Mouse (Mus musculus) kidney, postnatal 25 days (tissue): Measurements from ENCODE around the gene Homer3.

Experiments used
- DNase-seq, 2 experiments: peaks; one replicate each; pipeline ENCODE4 v3.0.0; 2021; ENCODE audit warnings: mixed read lengths in 2 of 2

Gene Homer3

DNA sequence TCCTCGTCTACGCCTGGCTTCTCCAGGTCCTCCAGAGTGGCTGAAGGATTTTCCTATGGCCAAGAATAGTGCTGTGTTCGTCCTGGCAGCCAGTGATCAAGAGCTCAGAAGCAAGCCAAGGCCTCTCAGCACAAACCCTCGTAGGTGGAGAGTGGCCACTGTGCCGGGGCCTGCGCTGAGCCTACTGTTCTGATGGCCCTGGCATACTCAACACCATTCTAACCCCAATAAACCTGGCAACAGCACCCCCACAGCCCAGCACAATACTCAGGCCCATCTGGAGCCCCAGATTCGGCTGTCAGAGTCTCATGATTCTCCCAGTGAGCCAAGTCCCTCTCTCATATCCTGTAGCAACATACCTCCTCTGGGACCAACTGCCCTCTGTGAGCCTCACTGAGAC lies 58.0 kb downstream of the Homer3 start:
- no peak for DNase-seq

DNA sequence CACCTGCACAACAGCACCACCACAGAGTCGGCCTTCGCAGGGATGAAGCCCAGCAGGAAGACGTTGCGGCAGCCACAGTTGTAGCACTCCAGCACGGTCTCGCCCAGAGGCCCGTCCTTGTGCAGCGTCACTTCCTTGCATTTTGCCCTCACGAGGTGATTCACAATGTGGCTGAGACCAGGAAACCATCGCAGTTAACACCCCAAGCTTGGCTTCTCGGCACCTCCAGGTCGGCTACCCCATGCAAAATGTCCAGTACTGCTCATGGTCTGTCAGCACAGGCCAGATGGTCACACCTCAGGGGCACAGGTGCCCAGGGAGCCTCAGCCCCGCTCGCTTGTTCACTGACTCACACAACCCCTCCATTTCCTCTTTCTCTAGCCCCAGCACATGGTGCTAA lies 59.4 kb downstream of the Homer3 start:
- DNase-seq, result no peak

DNA sequence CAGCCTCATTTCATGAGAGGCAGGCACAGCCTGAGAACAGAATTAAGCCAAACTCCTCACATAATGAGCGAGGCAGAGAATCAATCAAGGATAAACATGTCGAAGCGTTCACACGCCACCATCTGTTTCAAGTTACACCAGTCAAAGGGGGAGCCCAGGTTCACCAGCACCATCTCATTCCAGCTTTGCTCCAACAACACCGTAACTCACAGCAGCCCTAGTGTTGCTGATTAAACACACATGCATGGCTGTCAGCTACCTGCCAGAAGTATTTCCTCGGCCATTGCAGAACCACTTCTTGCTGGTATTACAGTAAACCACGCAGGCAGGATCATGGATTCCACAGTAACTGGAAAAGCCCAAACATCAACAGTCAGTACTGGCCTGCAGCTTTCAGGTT lies 60.4 kb downstream of the Homer3 start:
- DNase-seq, result no peak

DNA sequence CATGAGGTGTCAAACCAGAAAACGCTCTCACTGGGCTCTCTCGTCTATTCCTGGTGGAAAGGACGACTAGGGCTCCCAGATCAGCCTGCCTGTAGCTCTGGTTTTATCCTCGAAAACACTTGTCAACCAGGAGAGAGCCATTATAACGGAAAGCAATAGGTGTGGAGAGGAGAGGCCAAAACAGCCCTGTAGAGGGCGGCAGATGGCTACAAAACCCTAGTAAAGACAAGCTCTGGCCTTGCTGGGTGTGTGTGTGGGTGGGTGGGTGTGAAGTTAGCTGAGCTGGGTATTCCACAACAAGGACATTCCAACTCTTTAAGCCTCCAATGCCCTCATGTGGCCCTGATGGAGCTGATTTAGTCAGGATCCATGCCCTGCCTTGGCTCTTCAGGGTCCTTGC lies 61.1 kb downstream of the Homer3 start:
- DNase-seq, result peak in 1 of 2 experiments; percentile 48
